Mouse (Mus musculus) liver, embryonic 11.5 days (tissue): ENCODE results near the gene Trpm3. TPM values are rescaled to one million over a fixed set of nuclear protein-coding genes. Genes with fewer than 3 reads are reported as not detected.

ENCODE experiments used
- ATAC-seq: fragments of 200-750 bp; cut with Nextera tagmentation; replicated peaks from 2 replicates; pipeline ENCODE4 v1.8.0; 2017; ENCODE audit warnings: moderate number of reproducible peaks, mild to moderate bottlenecking, moderate TSS enrichment, moderate library complexity; ENCODE audit not compliant: low FRiP score
- DNase-seq: peaks from one replicate; pipeline ENCODE4 v3.0.0-alpha.2; 2017; ENCODE audit warnings: low spot score
- H3K27ac ChIP-seq: fragments of 300-500 bp; sonication (generic); 2 replicates; pipeline ENCODE4 v1.5.1; 2014; ENCODE audit warnings: mild to moderate bottlenecking, low read depth, low read length, control low read depth
- H3K27me3 ChIP-seq: fragments of 300-500 bp; sonication (generic); replicated peaks from 2 replicates; pipeline ENCODE4 v1.6.1; 2014; ENCODE audit warnings: low read length, mixed read lengths; ENCODE audit not compliant: control insufficient read depth, insufficient read depth
- H3K36me3 ChIP-seq: fragments of 300-500 bp; sonication (generic); 2 replicates; pipeline ENCODE4 v1.6.1; 2014; ENCODE audit warnings: mild to moderate bottlenecking, low read length, moderate library complexity, mixed read lengths; ENCODE audit not compliant: control insufficient read depth, insufficient read depth
- H3K4me1 ChIP-seq: fragments of 300-500 bp; sonication (generic); replicated peaks from 2 replicates; pipeline ENCODE4 v1.6.1; 2014; ENCODE audit warnings: low read length, mixed read lengths; ENCODE audit not compliant: control insufficient read depth, insufficient read depth
- H3K4me2 ChIP-seq: fragments of 300-500 bp; sonication (generic); 2 replicates; pipeline ENCODE4 v1.6.1; 2014; ENCODE audit warnings: mild to moderate bottlenecking, control low read depth, moderate library complexity
- H3K4me3 ChIP-seq: fragments of 300-500 bp; sonication (generic); 2 replicates; pipeline ENCODE4 v1.5.1; 2014; ENCODE audit warnings: low read depth, low read length, control low read depth
- H3K9ac ChIP-seq: fragments of 300-500 bp; sonication (generic); 2 replicates; pipeline ENCODE4 v1.6.1; 2014; ENCODE audit warnings: low read depth, low read length, control low read depth
- H3K9me3 ChIP-seq: fragments of 300-500 bp; sonication (generic); 2 replicates; pipeline ENCODE4 v1.6.1; 2016; ENCODE audit warnings: low read length, inconsistent platforms, mixed read lengths; ENCODE audit not compliant: control insufficient read depth
- WGBS: fragments of 180-500 bp; shearing (Covaris S2); extraction: QIAGEN DNeasy Blood & Tissue Kit; methylation state at CpG from one replicate; pipeline ENCODE4 v1.1.7; 2014; 5-methylcytosine and 5-hydroxymethylcytosine counted together
- polyA plus RNA-seq: library from polyadenylated mRNA; unstranded; fragments of >200 nt; fragmentation: Nextera tagmentation; extraction: Ambion mirVana; gene quantifications from 2 replicates; pipeline ENCODE4 v1.2.1, GENCODE M21; 2014

Trpm3 gene
- polyA plus RNA-seq, 1 experiment from 2014 or later: 0.26 TPM

DNA sequence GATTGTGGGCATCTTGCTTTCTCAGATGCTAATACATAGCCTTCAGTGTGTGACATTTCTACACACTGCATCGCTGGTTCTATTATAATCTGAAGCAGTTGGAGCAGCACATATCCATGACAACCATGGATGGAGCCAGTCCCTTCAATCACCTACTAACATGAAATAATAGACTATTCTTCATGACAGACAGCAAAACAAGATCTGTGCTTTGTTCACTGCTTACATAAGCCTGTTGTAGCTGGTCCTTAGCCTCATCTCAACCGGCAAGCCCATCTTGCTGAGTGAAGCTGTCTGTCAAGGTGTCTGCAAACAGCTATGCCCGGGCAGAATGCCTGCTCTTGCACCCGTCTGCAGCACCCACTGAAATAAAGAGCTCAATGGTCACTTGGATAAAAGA lies 819.6 kb downstream of the Trpm3 start:
- Histone ChIP-seq H3K9ac (no peak overlapping the region), H3K4me2 (no peak overlapping the region), H3K27ac (no peak overlapping the region), H3K9me3 (no peaks in the 10 kb centered on the region), H3K4me3 (no peak overlapping the region), H3K36me3 (no peaks in the 10 kb centered on the region), H3K4me1 (no peaks in the 10 kb centered on the region), H3K27me3 (no peaks in the 10 kb centered on the region)
- ATAC-seq: no peak
- 78% methylated on average over 4 of the region's 4 CpGs for WGBS
- no peak for DNase-seq

- H3K9me3 ChIP-seq: no peaks in the 10 kb centered on the region
- H3K27me3 ChIP-seq: no peaks in the 10 kb centered on the region
- no peaks in the 10 kb centered on the region for H3K4me1 ChIP-seq
- H3K4me3 ChIP-seq: no peak overlapping the region
- no peaks in the 10 kb centered on the region for H3K36me3 ChIP-seq
- no peak for DNase-seq
- 83% methylated on average over 14 of the region's 14 CpGs for WGBS
- no peak overlapping the region for H3K9ac ChIP-seq
- ATAC-seq: no peak
- no peak overlapping the region for H3K4me2 ChIP-seq
- H3K27ac ChIP-seq: no peak overlapping the region
Measured at GRCm38 (mm10) chr19:22960450-22961265, 821.8 kb downstream of the Trpm3 start.

DNA sequence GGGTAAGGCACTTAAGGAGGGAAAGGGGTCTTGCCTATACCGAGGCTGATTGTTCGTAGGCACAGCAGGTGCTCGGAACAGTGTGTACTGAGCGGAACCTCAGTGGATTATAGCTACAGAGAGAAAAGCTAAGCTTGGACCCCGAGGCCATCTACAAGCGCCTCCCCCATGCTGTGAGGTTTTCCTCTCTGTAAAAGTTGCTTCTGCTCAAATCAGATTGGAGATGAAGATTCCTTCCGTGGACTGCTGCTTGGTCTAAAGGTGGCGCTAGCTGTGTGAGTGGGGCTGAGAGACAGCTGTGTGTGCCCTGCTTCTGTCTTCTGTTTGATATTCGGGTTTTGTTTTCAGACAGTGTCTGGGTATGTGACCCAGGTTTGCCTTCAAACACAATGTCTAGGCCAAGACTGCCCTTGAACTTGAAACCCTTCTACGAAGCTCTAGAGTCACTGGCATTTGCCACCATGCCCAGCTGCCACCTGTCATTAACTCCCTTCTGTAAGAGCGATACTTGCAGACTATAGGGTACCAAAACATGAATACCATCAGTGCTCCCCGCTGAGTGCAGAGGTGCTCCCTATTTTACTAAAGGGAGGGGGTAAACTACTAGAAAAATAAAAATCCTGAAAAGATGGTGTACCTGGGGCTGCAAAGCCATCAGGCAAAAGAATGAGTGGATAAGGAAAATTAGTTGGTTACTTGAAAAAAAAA lies 823.3 kb downstream of the Trpm3 start:
- Histone ChIP-seq H3K4me3 (no peak overlapping the region), H3K9ac (no peak overlapping the region), H3K4me1 (no peaks in the 10 kb centered on the region), H3K36me3 (no peaks in the 10 kb centered on the region), H3K9me3 (no peaks in the 10 kb centered on the region), H3K4me2 (no peak overlapping the region), H3K27ac (no peak overlapping the region), H3K27me3 (no peaks in the 10 kb centered on the region)
- DNase-seq: no peak
- 65% methylated on average over 12 of the region's 12 CpGs for WGBS
- ATAC-seq: no peak

DNA sequence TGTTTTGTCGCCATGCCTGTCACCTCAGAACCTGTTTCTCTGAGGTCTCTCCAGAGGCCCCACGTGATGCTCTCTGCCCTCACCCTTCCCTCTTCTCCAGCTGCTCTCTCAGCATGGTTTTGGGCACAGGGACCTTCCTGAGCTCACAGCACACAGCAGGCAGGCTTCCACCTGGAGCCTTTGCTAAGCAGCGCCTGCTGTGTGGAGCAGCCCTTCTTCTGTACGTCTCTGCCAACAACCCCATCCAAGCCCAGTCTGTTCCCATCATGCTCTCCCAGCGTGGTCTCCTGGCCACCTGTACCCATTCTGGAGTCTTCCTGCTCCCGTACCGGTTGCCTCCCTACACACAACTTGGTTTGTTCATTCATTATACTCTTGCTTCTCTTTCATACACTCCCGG lies 823.9 kb downstream of the Trpm3 start:
- H3K9ac ChIP-seq: no peak overlapping the region
- no peak overlapping the region for H3K27ac ChIP-seq
- DNase-seq (no peak), ATAC-seq (no peak)
- H3K9me3 ChIP-seq: no peaks in the 10 kb centered on the region
- H3K4me1 ChIP-seq: no peaks in the 10 kb centered on the region
- WGBS: 47% methylated on average over 8 of the region's 8 CpGs
- no peaks in the 10 kb centered on the region for H3K36me3 ChIP-seq
- no peak overlapping the region for H3K4me3 ChIP-seq
- no peak overlapping the region for H3K4me2 ChIP-seq
- H3K27me3 ChIP-seq: no peaks in the 10 kb centered on the region

GRCm38 (mm10) chr19:22963726-22964398 lies 825.0 kb downstream of the Trpm3 start:
- 70% methylated on average over 6 of the region's 6 CpGs for WGBS
- H3K4me3 ChIP-seq: no peak overlapping the region
- H3K9ac ChIP-seq: no peak overlapping the region
- no peaks in the 10 kb centered on the region for H3K27me3 ChIP-seq
- H3K4me2 ChIP-seq: no peak overlapping the region
- H3K36me3 ChIP-seq: no peaks in the 10 kb centered on the region
- H3K9me3 ChIP-seq: no peaks in the 10 kb centered on the region
- ATAC-seq (no peak), DNase-seq (no peak)
- H3K4me1 ChIP-seq: no peaks in the 10 kb centered on the region
- H3K27ac ChIP-seq: no peak overlapping the region

DNA sequence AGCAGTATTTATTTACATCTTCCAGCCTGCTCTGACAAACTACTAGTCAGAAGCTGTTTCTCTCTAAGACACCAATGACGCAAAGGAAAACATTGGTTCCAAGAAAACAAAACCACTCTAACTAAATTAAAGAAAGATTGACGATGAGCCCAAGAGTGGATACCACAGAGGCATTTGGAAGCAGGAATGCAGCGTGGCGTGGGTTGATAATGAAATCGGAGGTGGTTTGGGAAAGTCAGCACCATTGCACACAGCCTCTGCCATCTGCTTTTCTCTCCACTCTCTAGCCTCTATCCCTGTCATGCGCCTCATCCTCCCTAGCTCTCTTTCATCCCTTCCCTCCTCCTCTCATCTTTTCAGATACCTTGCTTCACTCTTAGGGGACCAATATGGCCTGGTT lies 826.6 kb downstream of the Trpm3 start:
- no peaks in the 10 kb centered on the region for H3K36me3 ChIP-seq
- no peak overlapping the region for H3K4me2 ChIP-seq
- no peaks in the 10 kb centered on the region for H3K9me3 ChIP-seq
- 72% methylated on average over 6 of the region's 6 CpGs for WGBS
- H3K27ac ChIP-seq: no peak overlapping the region
- H3K9ac ChIP-seq: no peak overlapping the region
- no peak overlapping the region for H3K4me3 ChIP-seq
- no peaks in the 10 kb centered on the region for H3K4me1 ChIP-seq
- ATAC-seq (no peak), DNase-seq (no peak)
- H3K27me3 ChIP-seq: no peaks in the 10 kb centered on the region

GRCm38 (mm10) chr19:22973294-22973693 lies 834.4 kb downstream of the Trpm3 start:
- H3K27me3 ChIP-seq: no peaks in the 10 kb centered on the region
- no peaks in the 10 kb centered on the region for H3K9me3 ChIP-seq
- WGBS: 84% methylated on average over 3 of the region's 3 CpGs
- H3K4me1 ChIP-seq: no peaks in the 10 kb centered on the region
- H3K4me2 ChIP-seq: no peak overlapping the region
- H3K36me3 ChIP-seq: no peaks in the 10 kb centered on the region
- H3K9ac ChIP-seq: no peak overlapping the region
- ATAC-seq (no peak), DNase-seq (no peak)
- no peak overlapping the region for H3K4me3 ChIP-seq
- H3K27ac ChIP-seq: no peak overlapping the region

DNA sequence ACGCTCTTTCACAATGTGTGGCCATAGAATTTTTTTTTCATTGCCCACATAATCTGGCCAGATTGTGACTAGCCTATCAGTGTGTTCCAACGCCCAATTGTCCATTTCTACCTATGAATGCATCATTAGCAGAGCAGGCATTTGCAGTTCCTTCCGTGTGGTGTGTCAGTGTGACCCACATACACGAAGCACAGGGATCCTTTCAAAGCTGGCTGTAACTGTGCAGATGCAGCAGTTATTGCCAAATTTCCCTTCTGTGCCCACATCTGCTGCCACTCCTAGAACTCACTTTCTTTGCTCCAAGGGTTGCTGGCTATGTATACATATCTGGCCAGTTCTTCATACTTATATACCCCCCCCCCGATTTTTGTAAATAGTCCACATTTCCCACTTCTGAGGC lies 834.9 kb downstream of the Trpm3 start:
- no peaks in the 10 kb centered on the region for H3K27me3 ChIP-seq
- no peaks in the 10 kb centered on the region for H3K4me1 ChIP-seq
- H3K9me3 ChIP-seq: no peaks in the 10 kb centered on the region
- no peak overlapping the region for H3K4me2 ChIP-seq
- no peak overlapping the region for H3K9ac ChIP-seq
- H3K27ac ChIP-seq: no peak overlapping the region
- no peaks in the 10 kb centered on the region for H3K36me3 ChIP-seq
- no peak overlapping the region for H3K4me3 ChIP-seq
- no peak for DNase-seq
- WGBS: 80% methylated on average over 5 of the region's 5 CpGs
- ATAC-seq: no peak
